Mouse (Mus musculus): ENCODE measurements around the gene Bglap2. TPM values are rescaled to one million over a fixed set of nuclear protein-coding genes. Genes with fewer than 3 reads are reported as not detected.
"Not testable (repeated sequence)": the region's sequence is repeated elsewhere in the genome, so short reads cannot be mapped to it uniquely, and the experiment has no call there.

Gene Bglap2
- polyA plus RNA-seq, 1 experiment from 2014 or later, result not detected

DNA sequence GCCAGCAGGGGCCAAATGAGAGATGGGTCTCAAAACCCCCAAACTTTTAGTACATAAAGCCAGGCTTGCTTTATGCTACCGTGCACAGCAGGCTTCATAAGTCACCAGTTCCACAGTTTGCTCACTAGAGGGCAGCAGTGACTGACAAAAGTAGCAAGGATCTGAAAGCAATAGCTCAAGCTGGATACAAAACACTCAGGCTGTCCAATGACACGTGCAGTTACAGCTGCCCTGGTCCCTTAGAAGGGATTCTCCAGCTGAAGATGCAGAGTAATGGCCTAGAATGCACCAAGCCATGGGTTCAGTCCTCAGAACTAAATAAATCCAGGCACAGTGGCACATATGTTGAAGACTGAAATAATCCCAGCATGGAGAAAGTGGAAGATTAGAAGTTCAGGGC lies 28.6 kb upstream of the Bglap2 start:
- Histone ChIP-seq H3K27ac (replicated peaks; ENCODE audit: low read depth, low read length) (no peak overlapping the region), H3K4me2 (ENCODE audit: low read depth, low read length) (no peak overlapping the region), H3K4me3 (ENCODE audit: low read depth, low read length) (no peak overlapping the region), H3K36me3 (replicated peaks; ENCODE audit: control insufficient read depth, insufficient read depth, low read depth, low read length) (no peaks in the 10 kb centered on the region), H3K27me3 (ENCODE audit: control insufficient read depth, insufficient read depth, low read length) (no peaks in the 10 kb centered on the region), H3K9ac (replicated peaks; ENCODE audit: low read length) (no peak overlapping the region), H3K4me1 (ENCODE audit: control insufficient read depth, insufficient read depth, low read length) (no peaks in the 10 kb centered on the region), H3K9me3 (replicated peaks; ENCODE audit: control insufficient read depth, low read length) (no peaks in the 10 kb centered on the region)
- no peak for ATAC-seq (replicated peaks; ENCODE audit: insufficient number of reproducible peaks, low FRiP score, low TSS enrichment, low read depth)
- WGBS, result 4% methylated on average over 2 of the region's 2 CpGs
- peak; percentile 91 for DNase-seq (ENCODE audit: low spot score)

DNA sequence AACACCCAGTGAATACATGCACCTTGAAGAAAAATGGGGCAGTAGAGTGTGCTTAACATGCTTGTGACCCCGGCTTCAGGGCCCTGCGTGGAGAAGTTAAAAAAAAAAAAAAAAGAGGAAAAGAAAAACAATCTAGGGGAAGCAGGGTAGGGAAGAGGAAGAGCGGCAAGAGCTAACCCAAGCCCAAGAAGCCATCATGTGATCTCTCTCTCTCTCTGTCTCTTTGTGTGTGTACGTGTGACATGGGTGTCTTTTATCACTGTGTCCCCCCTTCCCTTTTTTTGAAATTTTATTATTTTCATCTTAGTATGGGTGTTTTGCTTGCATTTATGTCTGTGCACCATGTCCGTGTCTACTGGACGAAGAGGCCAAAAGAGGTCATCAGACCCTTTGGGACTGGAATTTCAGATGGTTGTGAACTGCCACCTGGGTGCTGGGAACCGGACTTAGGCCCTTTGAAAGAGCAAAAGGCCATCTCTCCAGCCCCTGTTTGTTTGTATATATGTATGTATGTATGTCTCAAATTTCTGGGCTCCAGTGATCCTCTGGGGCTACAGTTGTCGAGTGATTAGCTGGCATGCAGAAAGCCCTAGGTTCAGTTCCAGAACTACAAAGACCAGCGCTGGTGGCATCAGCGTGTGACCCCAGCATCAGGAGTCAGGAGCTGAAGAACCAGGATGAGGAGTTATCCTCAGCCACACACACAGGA lies 25.2 kb upstream of the Bglap2 start:
- no peak overlapping the region for H3K4me3 ChIP-seq (ENCODE audit: low read depth, low read length)
- no peak for ATAC-seq (replicated peaks; ENCODE audit: insufficient number of reproducible peaks, low FRiP score, low TSS enrichment, low read depth)
- H3K9me3 ChIP-seq (replicated peaks; ENCODE audit: control insufficient read depth, low read length), result no peaks in the 10 kb centered on the region
- no peak for DNase-seq (ENCODE audit: low spot score)
- no peaks in the 10 kb centered on the region for H3K27me3 ChIP-seq (ENCODE audit: control insufficient read depth, insufficient read depth, low read length)
- WGBS, result 91% methylated on average over 10 of the region's 10 CpGs
- no peak overlapping the region for H3K9ac ChIP-seq (replicated peaks; ENCODE audit: low read length)
- no peaks in the 10 kb centered on the region for H3K36me3 ChIP-seq (replicated peaks; ENCODE audit: control insufficient read depth, insufficient read depth, low read depth, low read length)
- no peak overlapping the region for H3K27ac ChIP-seq (replicated peaks; ENCODE audit: low read depth, low read length)
- no peaks in the 10 kb centered on the region for H3K4me1 ChIP-seq (ENCODE audit: control insufficient read depth, insufficient read depth, low read length)
- no peak overlapping the region for H3K4me2 ChIP-seq (ENCODE audit: low read depth, low read length)

DNA sequence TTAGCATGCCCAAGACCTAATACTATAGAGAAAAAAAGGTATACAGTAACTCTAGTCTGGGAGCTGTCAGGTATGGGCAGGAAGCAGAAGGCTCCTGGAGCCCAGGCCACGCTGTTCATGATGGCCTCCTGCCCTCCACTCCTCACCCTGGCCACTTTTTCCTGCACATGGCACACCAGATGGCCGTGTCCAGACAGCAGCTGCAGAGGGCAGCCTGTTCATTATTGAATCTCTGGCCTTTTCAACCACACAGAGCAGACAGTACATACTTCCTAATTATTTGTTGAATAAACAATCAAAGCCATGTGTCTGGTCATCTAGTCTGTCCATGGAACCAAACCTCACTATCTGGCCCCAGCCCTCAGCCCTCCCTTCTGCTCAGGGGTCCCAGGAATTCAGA lies 20.2 kb upstream of the Bglap2 start:
- WGBS, result 77% methylated on average over 2 of the region's 2 CpGs
- Histone ChIP-seq H3K4me1 (ENCODE audit: control insufficient read depth, insufficient read depth, low read length) (no peaks in the 10 kb centered on the region), H3K27me3 (ENCODE audit: control insufficient read depth, insufficient read depth, low read length) (no peaks in the 10 kb centered on the region), H3K27ac (replicated peaks; ENCODE audit: low read depth, low read length) (no peak overlapping the region), H3K4me3 (ENCODE audit: low read depth, low read length) (no peak overlapping the region), H3K36me3 (replicated peaks; ENCODE audit: control insufficient read depth, insufficient read depth, low read depth, low read length) (no peaks in the 10 kb centered on the region; the same call in 1 of the 2 replicates), H3K4me2 (ENCODE audit: low read depth, low read length) (no peak overlapping the region), H3K9ac (replicated peaks; ENCODE audit: low read length) (no peak overlapping the region), H3K9me3 (replicated peaks; ENCODE audit: control insufficient read depth, low read length) (no peaks in the 10 kb centered on the region)
- DNase-seq (ENCODE audit: low spot score) (no peak), ATAC-seq (replicated peaks; ENCODE audit: insufficient number of reproducible peaks, low FRiP score, low TSS enrichment, low read depth) (no peak)

DNA sequence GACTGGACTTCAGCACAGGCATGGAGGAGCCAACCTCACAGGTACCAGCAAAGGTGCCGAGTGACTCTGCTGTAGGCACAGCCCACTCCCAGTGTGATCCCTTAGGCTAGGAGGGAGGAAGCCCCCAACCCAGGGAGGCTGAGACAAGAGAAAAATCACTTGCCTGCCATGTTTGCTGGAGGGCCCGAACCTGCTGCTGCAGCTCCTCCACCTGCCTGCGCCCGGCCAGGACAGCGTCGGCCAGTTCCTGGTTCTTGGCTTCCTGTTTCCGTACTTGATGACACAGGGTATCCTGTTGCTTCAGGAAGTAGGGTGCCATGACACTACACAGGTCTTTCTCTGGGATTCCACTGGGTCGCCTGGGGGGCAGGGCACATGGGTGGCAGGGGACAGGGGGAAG lies 17.2 kb upstream of the Bglap2 start:
- Histone ChIP-seq H3K9me3 (replicated peaks; ENCODE audit: control insufficient read depth, low read length) (no peaks in the 10 kb centered on the region), H3K9ac (replicated peaks; ENCODE audit: low read length) (no peak overlapping the region), H3K4me1 (ENCODE audit: control insufficient read depth, insufficient read depth, low read length) (no peaks in the 10 kb centered on the region), H3K27me3 (ENCODE audit: control insufficient read depth, insufficient read depth, low read length) (no peaks in the 10 kb centered on the region), H3K4me2 (ENCODE audit: low read depth, low read length) (no peak overlapping the region), H3K27ac (replicated peaks; ENCODE audit: low read depth, low read length) (no peak overlapping the region), H3K4me3 (ENCODE audit: low read depth, low read length) (no peak overlapping the region), H3K36me3 (replicated peaks; ENCODE audit: control insufficient read depth, insufficient read depth, low read depth, low read length) (no peaks in the 10 kb centered on the region; the same call in 1 of the 2 replicates)
- DNase-seq (ENCODE audit: low spot score) (no peak), ATAC-seq (replicated peaks; ENCODE audit: insufficient number of reproducible peaks, low FRiP score, low TSS enrichment, low read depth) (no peak)
- 93% methylated on average over 8 of the region's 8 CpGs for WGBS

DNA sequence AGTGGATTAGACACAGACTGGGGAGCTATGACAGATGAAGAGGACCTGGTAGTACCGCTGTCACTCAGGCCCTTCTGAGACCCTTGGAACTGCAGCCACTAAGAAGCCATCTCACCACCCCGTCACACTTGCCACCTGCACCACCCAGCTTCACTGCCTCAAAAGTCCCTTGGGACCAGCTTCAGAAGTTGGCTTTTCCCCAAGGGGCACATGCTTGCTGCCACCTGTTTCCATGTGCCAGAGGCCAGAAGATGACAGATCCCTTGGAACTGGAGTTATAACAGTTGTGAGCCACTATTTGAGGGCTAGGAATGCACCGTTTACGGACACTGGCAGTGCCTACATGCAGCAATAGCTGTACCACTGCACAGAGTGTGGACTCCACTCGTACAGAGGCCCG lies 16.8 kb upstream of the Bglap2 start:
- WGBS, result 92% methylated on average over 6 of the region's 6 CpGs
- DNase-seq (ENCODE audit: low spot score), result no peak
- H3K36me3 ChIP-seq (replicated peaks; ENCODE audit: control insufficient read depth, insufficient read depth, low read depth, low read length), result no peaks in the 10 kb centered on the region; the same call in 1 of the 2 replicates
- H3K9ac ChIP-seq (replicated peaks; ENCODE audit: low read length), result no peak overlapping the region
- no peaks in the 10 kb centered on the region for H3K27me3 ChIP-seq (ENCODE audit: control insufficient read depth, insufficient read depth, low read length)
- H3K27ac ChIP-seq (replicated peaks; ENCODE audit: low read depth, low read length), result no peak overlapping the region
- no peak overlapping the region for H3K4me3 ChIP-seq (ENCODE audit: low read depth, low read length)
- H3K4me2 ChIP-seq (ENCODE audit: low read depth, low read length), result no peak overlapping the region
- no peaks in the 10 kb centered on the region for H3K4me1 ChIP-seq (ENCODE audit: control insufficient read depth, insufficient read depth, low read length)
- H3K9me3 ChIP-seq (replicated peaks; ENCODE audit: control insufficient read depth, low read length), result no peaks in the 10 kb centered on the region
- ATAC-seq (replicated peaks; ENCODE audit: insufficient number of reproducible peaks, low FRiP score, low TSS enrichment, low read depth), result no peak

DNA sequence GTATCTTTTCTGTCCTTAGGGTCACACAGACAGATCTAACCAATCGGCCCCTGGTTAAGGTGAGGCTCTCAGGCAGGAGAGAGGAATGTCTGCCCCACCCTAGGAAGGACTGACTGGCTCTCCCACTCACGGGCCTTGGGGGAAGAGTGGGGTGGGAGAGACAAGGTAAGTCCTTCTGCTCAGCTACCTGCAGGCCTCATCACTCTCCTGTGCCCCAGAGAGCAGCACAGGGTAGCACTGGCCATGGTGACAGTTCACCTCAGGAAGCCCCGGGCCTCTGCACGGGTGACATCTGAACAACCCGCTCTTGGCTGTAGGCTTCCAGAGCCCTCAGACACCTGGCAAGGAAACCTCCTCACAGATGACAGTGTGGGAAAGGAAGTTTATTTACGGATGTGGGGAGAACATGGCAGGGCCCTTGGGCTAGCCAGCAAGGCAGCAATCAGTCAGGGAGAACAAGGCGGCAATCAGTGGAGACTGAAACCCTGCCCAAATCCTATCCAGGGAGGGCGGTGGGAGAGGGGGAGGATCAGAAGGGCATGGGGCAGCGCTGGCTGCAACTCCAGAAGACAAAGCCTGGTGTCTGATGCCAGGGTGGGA lies 15.4 kb upstream of the Bglap2 start:
- Histone ChIP-seq H3K9me3 (replicated peaks; ENCODE audit: control insufficient read depth, low read length) (no peaks in the 10 kb centered on the region), H3K9ac (replicated peaks; ENCODE audit: low read length) (no peak overlapping the region), H3K4me1 (ENCODE audit: control insufficient read depth, insufficient read depth, low read length) (no peaks in the 10 kb centered on the region), H3K4me3 (ENCODE audit: low read depth, low read length) (no peak overlapping the region), H3K4me2 (ENCODE audit: low read depth, low read length) (no peak overlapping the region), H3K27ac (replicated peaks; ENCODE audit: low read depth, low read length) (no peak overlapping the region), H3K27me3 (ENCODE audit: control insufficient read depth, insufficient read depth, low read length) (no peaks in the 10 kb centered on the region), H3K36me3 (replicated peaks; ENCODE audit: control insufficient read depth, insufficient read depth, low read depth, low read length) (no peaks in the 10 kb centered on the region; the same call in 1 of the 2 replicates)
- WGBS, result 89% methylated on average over 9 of the region's 9 CpGs
- no peak for DNase-seq (ENCODE audit: low spot score)
- ATAC-seq (replicated peaks; ENCODE audit: insufficient number of reproducible peaks, low FRiP score, low TSS enrichment, low read depth), result no peak

DNA sequence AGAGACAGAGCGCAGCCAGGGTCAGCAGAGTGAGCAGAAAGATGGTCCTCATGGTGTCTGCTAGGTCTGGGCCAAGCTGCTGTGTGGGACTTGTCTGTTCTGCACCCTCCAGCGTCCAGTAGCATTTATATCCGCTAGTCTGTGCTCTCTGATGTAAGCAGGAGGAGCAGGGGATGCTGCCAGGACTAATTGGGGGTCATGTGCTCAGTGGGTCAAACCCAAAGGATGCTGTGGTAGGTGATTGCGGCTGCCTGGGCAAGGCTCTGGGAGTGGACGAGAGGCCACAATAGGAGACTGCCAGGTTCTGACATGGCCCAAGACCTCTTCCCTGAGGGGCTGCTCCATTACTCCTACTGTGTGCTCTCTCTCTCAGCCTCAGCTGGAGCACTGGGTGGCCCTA lies 5.9 kb upstream of the Bglap2 start, which contains the start of gene Bglap:
Gene Bglap (minus strand): TSS at position 101 of the 400 bp plus-strand sequence.
- H3K9me3 ChIP-seq (replicated peaks; ENCODE audit: control insufficient read depth, low read length), result no peaks in the 10 kb centered on the region
- no peaks in the 10 kb centered on the region for H3K4me1 ChIP-seq (ENCODE audit: control insufficient read depth, insufficient read depth, low read length)
- H3K27me3 ChIP-seq (ENCODE audit: control insufficient read depth, insufficient read depth, low read length), result no peaks in the 10 kb centered on the region
- 74% methylated on average over 5 of the region's 5 CpGs for WGBS
- DNase-seq (ENCODE audit: low spot score) (no peak), ATAC-seq (replicated peaks; ENCODE audit: insufficient number of reproducible peaks, low FRiP score, low TSS enrichment, low read depth) (no peak)
- H3K4me3 ChIP-seq (ENCODE audit: low read depth, low read length), result no peak within 1 kb of the TSS
- no peak within 1 kb of the TSS for H3K9ac ChIP-seq (replicated peaks; ENCODE audit: low read length)
- no peak within 1 kb of the TSS for H3K4me2 ChIP-seq (ENCODE audit: low read depth, low read length)
- H3K36me3 ChIP-seq (replicated peaks; ENCODE audit: control insufficient read depth, insufficient read depth, low read depth, low read length), result no peaks in the 10 kb centered on the region
- H3K27ac ChIP-seq (replicated peaks; ENCODE audit: low read depth, low read length), result no peak within 1 kb of the TSS

DNA sequence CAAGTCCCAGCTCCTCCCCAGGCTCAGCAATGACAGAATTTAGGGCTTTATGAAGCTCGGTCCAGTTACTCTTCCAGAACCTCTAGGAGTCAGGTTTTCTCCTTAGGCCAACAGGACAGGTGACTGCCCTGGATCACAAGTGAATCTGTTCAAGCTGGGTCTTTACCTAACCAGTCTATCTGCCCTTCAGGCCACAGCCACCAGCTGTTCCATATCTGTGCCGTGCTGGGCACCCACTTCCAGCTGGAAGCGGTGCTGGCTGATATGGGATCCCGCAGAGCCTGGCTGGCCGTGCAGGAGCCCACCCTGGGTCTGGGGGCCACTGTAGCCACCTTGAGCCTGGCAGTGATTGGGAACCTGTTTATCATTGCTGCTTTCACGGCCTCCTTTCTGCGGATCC lies 3.9 kb upstream of the Bglap2 start:
- H3K9ac ChIP-seq (replicated peaks; ENCODE audit: low read length); H3K27ac ChIP-seq (replicated peaks; ENCODE audit: low read depth, low read length); H3K4me3 ChIP-seq (ENCODE audit: low read depth, low read length); H3K27me3 ChIP-seq (ENCODE audit: control insufficient read depth, insufficient read depth, low read length); H3K36me3 ChIP-seq (replicated peaks; ENCODE audit: control insufficient read depth, insufficient read depth, low read depth, low read length); DNase-seq (ENCODE audit: low spot score); H3K4me1 ChIP-seq (ENCODE audit: control insufficient read depth, insufficient read depth, low read length); ATAC-seq (replicated peaks; ENCODE audit: insufficient number of reproducible peaks, low FRiP score, low TSS enrichment, low read depth); H3K9me3 ChIP-seq (replicated peaks; ENCODE audit: control insufficient read depth, low read length); H3K4me2 ChIP-seq (ENCODE audit: low read depth, low read length): not testable (repeated sequence)
- 31% methylated on average over 1 of the region's 7 CpGs for WGBS

All from embryonic facial prominence, embryonic 11.5 days (tissue).